Mouse (Mus musculus) bone marrow macrophage, adult 2 months (primary cell): ENCODE results near the gene Dmtf1. TPM values are rescaled to one million over a fixed set of nuclear protein-coding genes. Genes with fewer than 3 reads are reported as not detected.

Source experiments
- H3K27ac ChIP-seq: 2 replicates; pipeline ENCODE4 v1.5.1; 2012; ENCODE audit warnings: low read depth, low read length; ENCODE audit not compliant: insufficient read depth
- H3K4me1 ChIP-seq: 2 replicates; pipeline ENCODE4 v1.6.1; 2012; ENCODE audit warnings: low read length; ENCODE audit not compliant: control insufficient read depth, insufficient read depth
- H3K4me3 ChIP-seq: 2 replicates; pipeline ENCODE4 v1.5.1; 2012; ENCODE audit warnings: mild to moderate bottlenecking, low read length, moderate library complexity; ENCODE audit not compliant: insufficient read depth
- CTCF ChIP-seq: IDR thresholded peaks from 2 replicates; pipeline ENCODE4 v1.5.1; 2012; ENCODE audit warnings: low read depth, mild to moderate bottlenecking, low read length, moderate library complexity
- POLR2A ChIP-seq: IDR thresholded peaks from 2 replicates; pipeline ENCODE4 v1.6.1; 2012; ENCODE audit warnings: mild to moderate bottlenecking, low read depth, low read length, borderline replicate concordance
- polyA plus RNA-seq: library from polyadenylated mRNA; stranded (reverse); fragments of >200 nt; gene quantifications from 2 replicates; pipeline ENCODE4 v1.2.4, GENCODE M21; 2012; ENCODE audit not compliant: missing spikeins, insufficient read depth, insufficient read length

Dmtf1 gene
- polyA plus RNA-seq, 1 experiment, result 30.5 TPM

DNA sequence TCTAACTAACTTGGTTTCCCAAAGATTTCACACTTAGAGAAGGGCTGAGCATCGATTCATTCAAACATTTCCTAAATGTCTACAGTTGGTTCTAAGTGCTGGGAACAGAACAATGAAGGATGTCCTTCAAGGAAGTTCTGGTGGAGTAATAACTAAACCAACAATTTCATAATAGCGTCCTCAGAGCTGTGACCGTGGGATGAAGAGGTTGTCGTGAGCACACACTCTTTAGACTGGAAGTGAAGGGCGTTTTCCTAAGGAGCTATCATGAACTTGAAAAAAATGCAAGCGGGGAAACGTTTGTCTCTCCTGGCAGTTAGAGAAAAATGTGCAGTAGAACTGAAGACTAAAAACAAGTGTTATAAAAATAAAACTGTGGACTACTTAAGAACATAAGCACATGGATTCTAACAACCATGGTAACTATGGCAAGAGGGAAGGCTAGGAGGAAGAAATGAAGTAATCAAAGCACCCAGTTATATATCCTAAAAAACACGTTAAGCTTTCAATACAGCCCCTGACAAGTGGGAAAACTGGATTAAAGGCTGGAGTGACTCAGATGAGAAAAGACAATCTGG lies 12.2 kb downstream of the Dmtf1 start:
- no peak for TF ChIP-seq POLR2A
- no peak for TF ChIP-seq CTCF
- H3K27ac ChIP-seq, result no peak overlapping the region
- no peak overlapping the region for H3K4me3 ChIP-seq

DNA sequence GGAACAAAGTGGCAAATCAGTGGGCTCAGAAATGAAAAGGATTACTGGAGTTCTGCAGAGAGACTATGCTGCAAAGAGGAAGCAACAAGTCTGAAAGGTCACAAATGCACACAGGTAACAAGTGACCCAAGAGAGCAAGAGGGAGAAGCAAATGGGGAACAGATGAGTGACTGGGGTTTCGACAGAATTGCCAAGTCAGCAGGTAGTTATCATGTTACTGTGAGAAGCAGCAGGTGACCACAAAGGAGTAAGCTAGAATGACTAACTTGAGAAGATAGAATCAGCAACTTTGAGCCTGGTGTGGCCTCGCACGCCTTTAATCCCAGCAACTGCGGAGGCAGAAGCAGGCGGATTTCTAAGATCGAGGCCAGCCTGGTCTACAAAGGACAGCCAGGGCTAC lies 19.2 kb downstream of the Dmtf1 start:
- Histone ChIP-seq H3K4me1 (peaks cover 3% of the 10 kb centered on the region; the same call in 1 of the 2 replicates), H3K27ac (no peak overlapping the region)

More for the DNA sequence above, 12.2 kb downstream of the Dmtf1 start:
- H3K4me1 ChIP-seq, result 0 out of 2 replicates have a peak, but pooled peaks cover 2% of the 10 kb centered on the region

DNA sequence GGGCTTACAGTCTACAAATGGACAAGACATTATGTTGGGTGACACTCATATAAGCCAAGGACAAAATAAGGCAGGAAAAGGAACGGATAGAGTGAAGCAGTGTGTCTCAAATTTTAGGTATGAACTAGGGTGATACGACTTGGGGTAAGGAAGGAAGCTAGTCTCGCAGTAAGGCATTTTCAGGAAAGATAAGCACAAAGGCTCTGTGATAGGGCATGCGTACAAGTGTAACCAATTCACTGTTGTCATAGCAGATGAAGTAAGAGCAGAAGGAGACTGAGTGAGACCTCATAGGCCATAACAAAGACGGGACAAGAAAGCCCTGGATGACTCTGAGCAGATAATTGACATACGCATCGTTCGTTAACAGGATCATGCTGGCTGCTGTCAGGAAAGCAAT lies 20.9 kb downstream of the Dmtf1 start:
- TF ChIP-seq POLR2A, result no peak
- no peak for TF ChIP-seq CTCF
- H3K27ac ChIP-seq, result no peak overlapping the region
- H3K4me3 ChIP-seq, result no peak overlapping the region
- peaks cover 3% of the 10 kb centered on the region; the same call in 1 of the 2 replicates for H3K4me1 ChIP-seq

More for the DNA sequence above, 19.2 kb downstream of the Dmtf1 start:
- no peak for TF ChIP-seq CTCF
- no peak for TF ChIP-seq POLR2A
- no peak overlapping the region for H3K4me3 ChIP-seq

DNA sequence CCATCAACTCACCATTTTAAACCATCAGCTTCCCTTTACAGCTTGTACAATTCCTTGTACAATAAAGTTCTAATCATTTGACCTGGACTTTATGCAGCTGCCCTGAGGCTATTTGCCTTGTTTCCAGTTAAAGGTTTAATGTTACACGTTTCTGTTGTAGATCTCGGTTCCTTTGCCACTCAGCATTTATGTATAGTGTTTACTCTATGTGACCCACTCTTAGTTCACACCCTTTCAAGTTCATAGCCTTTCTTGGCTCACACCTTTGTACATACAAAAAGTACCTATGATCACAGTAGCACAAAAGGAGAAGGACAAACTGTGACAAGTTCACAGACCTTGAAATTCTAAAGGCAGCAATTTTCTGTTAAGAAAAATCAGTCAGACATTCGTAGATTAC lies 26.0 kb downstream of the Dmtf1 start:
- Histone ChIP-seq H3K4me1 (no peaks in the 10 kb centered on the region), H3K4me3 (no peak overlapping the region), H3K27ac (no peak overlapping the region)
- no peak for TF ChIP-seq POLR2A
- TF ChIP-seq CTCF, result no peak

DNA sequence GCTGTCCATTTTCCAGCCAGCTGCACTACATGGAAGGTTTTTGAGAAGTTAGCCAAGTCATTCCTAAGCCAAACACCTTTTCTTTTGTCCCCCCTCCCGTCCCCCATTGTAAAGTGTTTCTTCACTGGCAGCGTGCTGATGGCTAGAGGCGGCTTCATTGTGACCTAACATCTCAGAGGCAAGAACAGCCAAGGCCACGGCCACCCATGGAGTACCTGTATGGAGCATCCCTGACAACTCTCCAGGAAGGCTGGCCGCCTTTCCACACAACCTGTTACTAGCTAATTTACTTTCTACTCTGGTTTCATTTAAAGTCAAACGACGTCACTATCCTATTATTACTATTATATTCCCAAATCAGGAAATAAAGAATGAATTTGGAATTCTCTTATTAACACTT lies 29.8 kb downstream of the Dmtf1 start:
- no peak for TF ChIP-seq CTCF
- TF ChIP-seq POLR2A, result no peak
- Histone ChIP-seq H3K27ac (no peak overlapping the region), H3K4me1 (no peaks in the 10 kb centered on the region), H3K4me3 (no peak overlapping the region)

DNA sequence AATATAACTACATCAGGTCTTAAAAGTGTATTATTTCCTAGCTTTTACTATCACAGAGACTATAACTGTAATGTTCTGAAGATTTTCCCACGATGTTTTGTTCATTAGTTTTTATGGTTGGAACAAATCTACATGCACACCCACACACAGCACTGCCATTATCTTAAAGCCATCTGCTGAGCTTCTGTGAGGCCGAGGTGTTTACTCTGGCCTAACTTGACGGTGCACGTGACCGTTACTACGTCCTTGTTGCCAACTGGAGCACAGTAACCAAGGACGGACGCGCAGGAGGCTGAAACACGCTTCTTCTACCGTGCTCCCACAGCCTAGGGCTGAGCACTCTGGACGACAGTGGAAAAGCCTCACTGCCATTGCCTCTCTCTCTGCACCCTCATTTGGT lies 33.0 kb downstream of the Dmtf1 start:
- TF ChIP-seq CTCF, result no peak
- TF ChIP-seq POLR2A, result no peak
- H3K27ac ChIP-seq, result no peak overlapping the region
- no peak overlapping the region for H3K4me3 ChIP-seq
- no peaks in the 10 kb centered on the region for H3K4me1 ChIP-seq

DNA sequence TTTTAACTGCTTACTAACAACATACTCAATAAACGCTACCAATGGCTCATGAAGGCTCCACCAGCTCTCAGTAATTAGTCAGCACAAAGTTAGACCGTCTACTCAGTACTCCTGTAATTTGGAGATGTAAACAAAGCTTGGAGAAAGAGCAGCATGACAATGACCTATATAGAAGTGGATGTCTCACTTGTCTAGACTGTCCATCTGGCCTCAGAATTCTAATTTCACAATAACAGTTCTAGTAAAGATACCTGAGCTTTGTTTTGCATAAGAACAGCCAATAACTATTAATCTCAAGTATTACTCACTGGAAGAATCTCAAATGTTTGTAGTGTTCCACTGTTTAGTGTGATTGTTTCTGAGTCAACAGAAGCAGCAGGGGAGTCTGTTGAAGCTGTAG lies 37.4 kb downstream of the Dmtf1 start:
- no peak overlapping the region for H3K27ac ChIP-seq
- H3K4me3 ChIP-seq, result no peak overlapping the region
- TF ChIP-seq POLR2A, result no peak
- TF ChIP-seq CTCF, result no peak

DNA sequence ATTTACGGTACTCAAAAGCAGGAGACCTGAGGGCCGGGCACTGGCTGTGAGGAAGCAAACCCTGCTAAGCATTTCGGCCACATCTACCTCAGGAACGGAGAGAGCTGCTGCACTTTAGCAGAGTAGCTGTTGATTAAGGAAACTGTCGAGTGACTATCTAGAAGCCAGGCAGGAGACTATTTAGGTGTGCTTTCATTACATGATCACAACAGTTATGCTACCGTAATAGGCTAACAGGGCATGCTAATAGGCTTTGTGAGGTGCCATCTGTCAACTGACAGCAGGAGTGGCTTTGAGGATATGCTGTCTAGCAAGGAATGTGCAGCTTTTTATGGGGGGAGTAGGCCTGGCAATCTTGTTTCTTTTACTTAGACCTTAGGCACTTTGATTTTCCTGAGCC lies 47.4 kb downstream of the Dmtf1 start:
- no peak for TF ChIP-seq POLR2A
- no peak for TF ChIP-seq CTCF
- peaks cover 11% of the 10 kb centered on the region for H3K4me1 ChIP-seq
- H3K4me3 ChIP-seq, result no peak overlapping the region

More for the DNA sequence above, 37.4 kb downstream of the Dmtf1 start:
- no peaks in the 10 kb centered on the region for H3K4me1 ChIP-seq

DNA sequence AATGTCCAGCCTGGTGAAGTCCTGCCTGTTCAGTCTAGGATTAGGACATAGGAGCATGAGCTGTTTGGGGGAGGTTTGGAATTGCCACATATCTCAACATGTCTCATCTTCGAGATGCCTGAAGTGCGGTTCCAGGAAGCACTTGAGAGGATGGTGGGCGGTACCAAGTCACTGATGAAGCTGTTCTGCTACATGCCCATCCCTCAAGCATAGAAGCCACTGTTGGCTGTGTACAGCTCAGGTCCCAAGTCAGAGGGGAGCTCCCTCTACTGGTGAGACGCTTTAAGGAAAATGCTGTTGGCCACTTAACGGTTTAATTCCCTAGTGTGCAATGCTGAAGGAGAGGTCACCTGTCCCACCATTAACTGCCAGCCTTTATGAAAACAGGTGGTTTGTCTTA lies 49.8 kb downstream of the Dmtf1 start:
- H3K4me3 ChIP-seq, result no peak overlapping the region
- peaks cover 28% of the 10 kb centered on the region for H3K4me1 ChIP-seq
- no peak overlapping the region for H3K27ac ChIP-seq
- no peak for TF ChIP-seq POLR2A
- TF ChIP-seq CTCF, result peak; percentile 63; the same call in 1 of the 2 replicates

More for the DNA sequence above, 47.4 kb downstream of the Dmtf1 start:
- no peak overlapping the region for H3K27ac ChIP-seq

DNA sequence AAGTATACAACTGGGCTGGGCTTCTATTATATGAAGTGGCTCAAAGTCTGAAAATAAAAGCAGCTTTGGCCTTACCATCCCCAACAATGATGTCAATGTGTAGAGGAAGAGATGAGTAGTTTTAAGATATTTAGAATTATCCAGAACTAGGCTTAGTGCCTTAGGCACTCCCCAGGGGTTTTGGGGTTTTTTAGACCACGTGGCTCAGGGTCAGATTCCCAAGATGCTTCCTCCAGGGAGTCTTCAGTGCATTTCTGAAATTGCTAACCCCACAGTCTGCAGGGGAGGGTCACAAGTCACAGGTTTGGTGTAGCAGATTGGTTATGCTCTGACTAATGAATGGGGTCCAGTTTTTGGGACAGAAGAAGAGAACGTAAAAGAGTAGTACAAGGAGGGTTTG lies 50.3 kb downstream of the Dmtf1 start:
- TF ChIP-seq CTCF, result no peak
- no peak for TF ChIP-seq POLR2A
- no peak overlapping the region for H3K27ac ChIP-seq
- peaks cover 32% of the 10 kb centered on the region for H3K4me1 ChIP-seq
- no peak overlapping the region for H3K4me3 ChIP-seq

DNA sequence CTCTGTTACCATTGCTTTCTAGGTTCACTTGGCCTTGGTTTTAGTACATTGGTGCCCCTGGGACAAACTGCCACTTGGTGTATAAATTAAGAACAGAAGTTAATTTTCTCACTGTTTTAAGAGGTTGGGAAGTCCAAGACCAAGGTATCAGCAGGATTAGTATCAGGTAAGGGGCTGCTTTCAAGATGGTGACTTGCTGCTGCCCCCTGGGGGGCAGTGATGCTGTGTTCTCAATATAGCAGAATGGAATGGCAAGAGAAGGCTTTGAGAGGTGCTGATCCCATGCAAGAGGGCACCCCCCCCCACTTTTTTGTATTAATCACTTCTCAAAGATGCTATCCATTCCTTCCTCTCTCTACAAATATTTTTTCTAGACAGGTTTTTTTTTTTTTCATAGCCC lies 52.0 kb downstream of the Dmtf1 start:
- Histone ChIP-seq H3K4me3 (no peak overlapping the region), H3K4me1 (peaks cover 47% of the 10 kb centered on the region), H3K27ac (no peak overlapping the region)
- TF ChIP-seq CTCF, result no peak
- no peak for TF ChIP-seq POLR2A
